8 mouse cellular contexts compared by ENCODE assay signal in the genomic region with DNA sequence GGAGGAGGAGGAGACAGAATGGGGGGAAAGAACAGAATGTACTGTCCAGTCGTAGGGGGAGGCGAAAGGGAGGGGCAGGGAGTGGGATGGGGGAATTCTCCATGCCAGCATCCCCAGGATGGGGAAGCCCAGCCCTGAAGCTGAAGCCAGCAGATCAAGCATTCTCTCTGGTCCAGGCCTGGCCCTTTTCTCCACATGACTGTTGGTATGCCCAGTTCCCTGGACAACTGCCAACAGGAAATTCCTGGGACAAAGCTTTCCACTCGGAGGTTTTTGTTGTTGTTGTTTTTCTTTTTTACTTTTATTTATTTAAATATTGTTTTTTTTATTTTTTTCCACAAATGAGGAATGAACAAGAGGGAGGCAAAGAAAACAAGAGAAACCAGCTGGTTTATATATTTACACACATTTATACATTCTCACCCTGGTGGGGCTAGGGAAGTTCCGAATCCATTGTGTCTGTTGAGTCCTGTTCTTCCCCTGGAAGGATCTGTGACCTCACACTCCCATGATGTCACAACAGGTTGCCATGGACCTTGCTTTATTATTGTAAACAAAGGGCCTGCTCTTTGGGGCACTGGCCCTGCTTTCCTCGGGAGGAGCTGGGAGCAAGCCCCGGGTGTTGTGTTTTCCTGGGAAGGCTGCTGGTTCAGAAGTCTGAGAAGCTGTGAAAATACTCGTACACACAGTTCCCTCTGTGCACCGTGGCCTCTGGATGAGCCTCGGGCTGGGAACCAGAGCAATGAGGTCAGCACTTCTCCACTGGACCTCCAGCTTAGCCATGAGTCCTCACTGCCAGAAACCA.
DNase-seq lines count a peak whose midpoint lies in the region; ATAC-seq and TF ChIP-seq lines count a peak whose summit lies in the region.

No protein-coding gene starts in this region.

- H3K9ac ChIP-seq in liver, adult 2 months (ENCODE audit: low read depth, low read length): no peak overlapping the region
- H3K9ac ChIP-seq in intestine, postnatal 0 days (ENCODE audit: low read depth, low read length): no peak overlapping the region
- no peak overlapping the region for H3K9ac ChIP-seq in lung, postnatal 0 days (replicated peaks; ENCODE audit: low read depth)

- peak; percentile 42 for ATAC-seq in intestine, postnatal 0 days
- peak; percentile 88 for ATAC-seq in lung, postnatal 0 days

- H3K4me2 ChIP-seq in intestine, postnatal 0 days (replicated peaks; ENCODE audit: low read depth): no peak overlapping the region
- no peak overlapping the region for H3K4me2 ChIP-seq in lung, postnatal 0 days (replicated peaks; ENCODE audit: low read depth, low read length)

- TF ChIP-seq POLR2A in liver, adult 2 months (IDR thresholded peaks at IDR 0.05; ENCODE audit: extremely low read depth, insufficient read depth, low read length): no peak
- TF ChIP-seq POLR2A in thymus, adult 2 months (IDR thresholded peaks at IDR 0.05; ENCODE audit: control insufficient read depth, extremely low read depth, insufficient read depth, low read length, poor library complexity): no peak

- 42% methylated on average over 9 of the region's 9 CpGs for WGBS in liver, adult 2 months
- 28% methylated on average over 9 of the region's 9 CpGs for WGBS in intestine, postnatal 0 days
- WGBS in lung, postnatal 0 days: 15% methylated on average over 9 of the region's 9 CpGs
- WGBS in thymus, adult 2 months: 76% methylated on average over 9 of the region's 9 CpGs

- TF ChIP-seq EP300 in lung, postnatal 0 days (IDR thresholded peaks at IDR 0.05): peak; percentile 96

- no peaks in the 10 kb centered on the region for H3K9me3 ChIP-seq in intestine, postnatal 0 days (ENCODE audit: control insufficient read depth)
- H3K9me3 ChIP-seq in lung, postnatal 0 days (ENCODE audit: low read length): no peaks in the 10 kb centered on the region

- H3K4me1 ChIP-seq in liver, adult 2 months (ENCODE audit: control insufficient read depth, insufficient read depth, low read length): no peaks in the 10 kb centered on the region
- H3K4me1 ChIP-seq in intestine, postnatal 0 days (replicated peaks; ENCODE audit: control insufficient read depth, insufficient read depth, low read length): no peaks in the 10 kb centered on the region
- peaks cover 7% of the 10 kb centered on the region; the same call in 1 of the 2 replicates for H3K4me1 ChIP-seq in lung, postnatal 0 days (ENCODE audit: insufficient read depth, low read depth, low read length)
- H3K4me1 ChIP-seq in thymus, adult 2 months (replicated peaks; ENCODE audit: control insufficient read depth, insufficient read depth, low read length): 0 out of 2 replicates have a peak, but pooled peaks cover 2% of the 10 kb centered on the region

- TF ChIP-seq CTCF in liver, adult 2 months (IDR thresholded peaks at IDR 0.05; ENCODE audit: low read depth, low read length): no peak
- TF ChIP-seq CTCF in intestine, postnatal 0 days (IDR thresholded peaks at IDR 0.05; ENCODE audit: low read depth): no peak
- TF ChIP-seq CTCF in lung, postnatal 0 days (IDR thresholded peaks at IDR 0.05): no peak
- TF ChIP-seq CTCF in thymus, adult 2 months (IDR thresholded peaks at IDR 0.05; ENCODE audit: borderline replicate concordance, control insufficient read depth, extremely low read depth, insufficient read depth, low read length, poor library complexity): no peak

- 0 out of 2 replicates have a peak, but pooled peaks cover 2% of the 10 kb centered on the region for H3K27me3 ChIP-seq in liver, adult 2 months (ENCODE audit: control insufficient read depth, insufficient read depth, low read length)
- H3K27me3 ChIP-seq in intestine, postnatal 0 days (replicated peaks; ENCODE audit: control insufficient read depth, insufficient read depth, low read length): no peaks in the 10 kb centered on the region
- no peaks in the 10 kb centered on the region for H3K27me3 ChIP-seq in lung, postnatal 0 days (replicated peaks; ENCODE audit: insufficient read depth, low read length)
- H3K27me3 ChIP-seq in thymus, adult 2 months (ENCODE audit: control insufficient read depth, insufficient read depth, low read length): no peaks in the 10 kb centered on the region

- no peaks in the 10 kb centered on the region for H3K79me2 ChIP-seq in liver, adult 2 months (ENCODE audit: control insufficient read depth, insufficient read depth, low read length)

- peak; percentile 18 for DNase-seq in liver, adult 2 months (ENCODE audit: extremely low read depth, low read depth, low spot score)
- no peak for DNase-seq in liver
- peak; percentile 59 for DNase-seq in cerebellum, adult 9-10 months
- DNase-seq in gastrocnemius, postnatal 4 days (ENCODE audit: low spot score in 2 of 2): peak; percentile 53 to 69
- peak; percentile 96 for DNase-seq in lung, postnatal 0 days (ENCODE audit: low spot score)
- DNase-seq in testis, postnatal 14 days (ENCODE audit: low spot score): peak; percentile 66
- DNase-seq in thymus, adult 2 months: no peak

- no peak overlapping the region for H3K4me3 ChIP-seq in liver, adult 2 months (ENCODE audit: insufficient read depth, low read depth, low read length)
- no peak overlapping the region for H3K4me3 ChIP-seq in intestine, postnatal 0 days (ENCODE audit: low read depth, low read length)
- H3K4me3 ChIP-seq in lung, postnatal 0 days (ENCODE audit: low read depth, low read length): no peak overlapping the region
- no peak overlapping the region for H3K4me3 ChIP-seq in thymus, adult 2 months (ENCODE audit: control insufficient read depth, insufficient read depth, low read length)

- no peaks in the 10 kb centered on the region for H3K36me3 ChIP-seq in liver, adult 2 months (ENCODE audit: control insufficient read depth, insufficient read depth, low read length)
- H3K36me3 ChIP-seq in intestine, postnatal 0 days (ENCODE audit: control insufficient read depth, insufficient read depth): no peaks in the 10 kb centered on the region
- H3K36me3 ChIP-seq in lung, postnatal 0 days (ENCODE audit: insufficient read depth, low read length): no peaks in the 10 kb centered on the region
- no peaks in the 10 kb centered on the region for H3K36me3 ChIP-seq in thymus, adult 2 months (ENCODE audit: control insufficient read depth, insufficient read depth, low read length)

- H3K27ac ChIP-seq in liver, adult 2 months (replicated peaks; ENCODE audit: insufficient read depth, low read depth, low read length): peak overlapping the region; percentile 15; the same call in 1 of the 2 replicates
- peak overlapping the region; percentile 11; the same call in 1 of the 2 replicates for H3K27ac ChIP-seq in intestine, postnatal 0 days (ENCODE audit: low read depth, low read length)
- peak overlapping the region; percentile 82 for H3K27ac ChIP-seq in lung, postnatal 0 days (ENCODE audit: low read length)
- H3K27ac ChIP-seq in thymus, adult 2 months (ENCODE audit: control insufficient read depth, insufficient read depth, low read length): no peak overlapping the region

Comparison
In these comparisons a context has a peak if more than half of its experiments do, and no peak if none do; other contexts are left out.
1. DNase-seq: peak in liver, adult 2 months (single experiment), cerebellum, adult 9-10 months (single experiment), gastrocnemius, postnatal 4 days (2 of 2), lung, postnatal 0 days (single experiment) and testis, postnatal 14 days (single experiment); none in liver (single experiment) and thymus, adult 2 months (single experiment).